Mouse (Mus musculus) thymus, adult 2 months (tissue): ENCODE measurements around the gene Hnrnph1.

Experiments
- CTCF ChIP-seq: fragments of 200-500 bp; IDR thresholded peaks from 2 replicates; pipeline ENCODE4 v1.5.1; 2012; ENCODE audit warnings: mild to moderate bottlenecking, control low read depth, low read length, moderate library complexity, borderline replicate concordance; ENCODE audit not compliant: control insufficient read depth, poor library complexity, insufficient read depth; ENCODE audit errors: extremely low read depth
- POLR2A ChIP-seq: fragments of 200-500 bp; IDR thresholded peaks from 2 replicates; pipeline ENCODE4 v1.6.1; 2012; ENCODE audit warnings: mild to moderate bottlenecking, low read length, control low read depth, moderate library complexity; ENCODE audit not compliant: control insufficient read depth, poor library complexity, insufficient read depth; ENCODE audit errors: extremely low read depth

DNA sequence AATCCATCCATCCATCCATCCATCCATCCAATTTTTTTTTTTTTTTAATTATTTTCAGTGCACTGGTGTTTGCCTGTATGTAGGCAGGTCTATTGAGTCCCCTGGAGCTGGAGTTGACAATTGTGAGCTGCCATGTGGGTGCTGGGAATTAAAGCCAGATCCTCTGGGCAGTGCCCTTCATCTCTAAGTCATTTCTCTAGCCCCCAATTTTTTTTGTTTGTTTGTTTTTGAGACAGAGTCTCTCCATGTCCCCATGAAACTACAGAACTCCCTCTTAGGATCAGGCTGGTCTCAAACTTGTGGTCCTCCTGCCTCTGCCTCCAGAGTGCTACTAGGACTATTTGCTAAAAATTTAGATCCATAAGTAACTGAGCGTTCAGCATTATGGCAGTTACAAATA is 4.9 kb upstream of the Hnrnph1 start:
- no peak for TF ChIP-seq POLR2A
- no peak for TF ChIP-seq CTCF
